Mouse (Mus musculus): ENCODE data around the gene Mrpl14. TPM values are rescaled to one million over a fixed set of nuclear protein-coding genes. Genes with fewer than 3 reads are reported as not detected.

Gene Mrpl14
- polyA plus RNA-seq, 1 experiment from 2014 or later = 163 TPM

DNA sequence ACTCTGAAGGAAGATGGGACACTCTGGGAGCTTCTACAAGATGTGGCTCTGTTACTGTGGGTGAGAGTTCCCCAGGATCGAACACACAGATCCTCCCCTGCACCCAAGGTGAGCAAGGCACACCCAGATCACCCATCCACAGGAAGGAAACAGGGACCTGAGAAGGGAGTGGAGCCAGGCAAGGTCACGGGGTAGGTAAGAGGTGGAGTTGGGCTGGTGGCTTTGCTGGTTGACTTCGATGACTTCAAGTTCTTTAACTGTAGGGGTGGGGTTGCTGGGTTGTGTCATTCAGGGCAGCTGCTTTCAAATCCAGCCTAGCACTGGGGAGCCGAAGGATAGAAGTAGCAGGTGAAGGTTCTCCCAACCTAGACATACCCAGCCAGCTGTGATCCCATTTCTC is 3.3 kb upstream of the Mrpl14 start:
- peak; percentile 58 for ATAC-seq (ENCODE audit: low FRiP score, low TSS enrichment)
- WGBS = 53% methylated on average over 4 of the region's 4 CpGs
- peaks cover 5% of the 10 kb centered on the region; the same call in 1 of the 2 replicates for H3K36me3 ChIP-seq (ENCODE audit: control insufficient read depth, insufficient read depth, low read length)
- H3K4me3 ChIP-seq (ENCODE audit: low read depth, low read length) = no peak overlapping the region
- peaks cover 4% of the 10 kb centered on the region for H3K4me1 ChIP-seq (replicated peaks; ENCODE audit: control insufficient read depth, insufficient read depth)
- no peaks in the 10 kb centered on the region for H3K9me3 ChIP-seq (ENCODE audit: control insufficient read depth, low read length)
- no peak overlapping the region for H3K4me2 ChIP-seq (replicated peaks; ENCODE audit: low read depth)
- TF ChIP-seq CTCF (IDR thresholded peaks at IDR 0.05; ENCODE audit: low read depth) (no peak), EP300 (optimal IDR thresholded peaks at IDR 0.05) (no peak)
- DNase-seq (ENCODE audit: low spot score) = no peak
- no peak overlapping the region for H3K27ac ChIP-seq (replicated peaks)
- no peaks in the 10 kb centered on the region for H3K27me3 ChIP-seq (ENCODE audit: control insufficient read depth, insufficient read depth, low read length)
- H3K9ac ChIP-seq (ENCODE audit: low read length) = no peak overlapping the region

DNA sequence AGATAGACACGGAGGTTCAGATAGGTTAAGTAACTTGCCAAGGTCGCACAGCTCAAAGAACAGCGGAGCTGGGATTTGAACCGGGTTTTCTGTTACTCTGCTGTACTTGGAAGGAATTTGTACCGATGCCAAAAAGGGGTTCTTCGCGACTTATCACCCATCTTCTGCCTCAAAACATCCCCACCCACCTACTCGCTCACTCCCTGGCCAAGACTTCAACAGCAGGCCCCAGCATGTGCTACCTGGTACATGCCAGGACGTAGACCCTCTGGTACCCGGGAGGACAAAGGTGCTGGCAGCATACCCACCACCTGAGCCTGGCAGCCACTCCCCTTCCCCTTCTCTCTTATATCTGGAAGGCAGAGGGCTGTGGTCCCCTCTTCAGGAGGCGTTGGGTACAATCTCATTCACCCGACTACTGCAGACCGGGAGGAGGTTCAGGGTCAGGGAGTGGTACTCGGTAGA is 1.4 kb upstream of the Mrpl14 start:
- no peak for TF ChIP-seq EP300 (optimal IDR thresholded peaks at IDR 0.05)
- TF ChIP-seq CTCF (IDR thresholded peaks at IDR 0.05; ENCODE audit: low read depth) = no peak
- WGBS = 29% methylated on average over 14 of the region's 14 CpGs
- H3K27ac ChIP-seq (replicated peaks) = peak overlapping the region; percentile 90
- no peak; the same call in 1 of the 2 replicates for ATAC-seq (ENCODE audit: low FRiP score, low TSS enrichment)
- H3K4me2 ChIP-seq (replicated peaks; ENCODE audit: low read depth) = peak overlapping the region; percentile 88
- DNase-seq (ENCODE audit: low spot score) = no peak
- H3K4me1 ChIP-seq (replicated peaks; ENCODE audit: control insufficient read depth, insufficient read depth) = peaks cover 4% of the 10 kb centered on the region
- peak overlapping the region; percentile 93 for H3K4me3 ChIP-seq (ENCODE audit: low read depth, low read length)
- H3K9ac ChIP-seq (ENCODE audit: low read length) = peak overlapping the region; percentile 91
- no peaks in the 10 kb centered on the region for H3K9me3 ChIP-seq (ENCODE audit: control insufficient read depth, low read length)
- no peaks in the 10 kb centered on the region for H3K36me3 ChIP-seq (ENCODE audit: control insufficient read depth, insufficient read depth, low read length)
- no peaks in the 10 kb centered on the region for H3K27me3 ChIP-seq (ENCODE audit: control insufficient read depth, insufficient read depth, low read length)

GRCm38 (mm10) chr17:45685171-45686092 is 690 bp upstream of the Mrpl14 start:
- under 1% methylated on average over 55 of the region's 58 CpGs for WGBS
- TF ChIP-seq EP300 (optimal IDR thresholded peaks at IDR 0.05) (no peak), CTCF (IDR thresholded peaks at IDR 0.05; ENCODE audit: low read depth) (no peak)
- H3K36me3 ChIP-seq (ENCODE audit: control insufficient read depth, insufficient read depth, low read length) = no peaks in the 10 kb centered on the region
- ATAC-seq (ENCODE audit: low FRiP score, low TSS enrichment) (peak; percentile 39), DNase-seq (ENCODE audit: low spot score) (peak; percentile 56)
- no peaks in the 10 kb centered on the region for H3K9me3 ChIP-seq (ENCODE audit: control insufficient read depth, low read length)
- peak overlapping the region; percentile 93 for H3K4me3 ChIP-seq (ENCODE audit: low read depth, low read length)
- H3K27me3 ChIP-seq (ENCODE audit: control insufficient read depth, insufficient read depth, low read length) = no peaks in the 10 kb centered on the region
- H3K4me2 ChIP-seq (replicated peaks; ENCODE audit: low read depth) = peak overlapping the region; percentile 88
- H3K27ac ChIP-seq (replicated peaks) = peak overlapping the region; percentile 90
- peak overlapping the region; percentile 91 for H3K9ac ChIP-seq (ENCODE audit: low read length)
- peaks cover 4% of the 10 kb centered on the region for H3K4me1 ChIP-seq (replicated peaks; ENCODE audit: control insufficient read depth, insufficient read depth)

DNA sequence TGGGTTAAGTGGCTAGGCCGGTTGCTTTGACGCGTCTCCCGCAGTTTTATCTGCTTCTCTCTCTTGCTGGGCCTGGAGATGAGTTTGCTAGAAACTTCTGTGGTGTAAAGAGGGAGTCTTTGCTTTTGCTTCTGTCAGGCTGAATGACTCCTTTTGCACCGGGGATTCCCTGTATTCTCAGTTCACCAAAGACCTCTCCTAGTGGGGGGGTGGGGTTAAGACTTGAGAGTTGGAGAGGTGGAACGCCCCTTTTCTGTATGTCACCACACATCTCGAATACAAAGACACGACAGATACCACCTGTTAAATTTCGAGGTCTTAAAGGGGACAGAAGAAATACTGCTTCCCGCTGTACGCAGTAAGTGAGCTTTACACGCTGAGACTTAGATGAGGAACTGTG is 594 bp downstream of the Mrpl14 start, which contains the start of gene Tmem63b:
TSS of gene Tmem63b (minus strand) at position 190 of the 400 bp plus-strand sequence.
- ATAC-seq (ENCODE audit: low FRiP score, low TSS enrichment) (no peak), DNase-seq (ENCODE audit: low spot score) (no peak)
- H3K4me3 ChIP-seq (ENCODE audit: low read depth, low read length) = peak within 1 kb of the TSS; percentile 93
- peaks cover 4% of the 10 kb centered on the region; the same call in 1 of the 2 replicates for H3K4me1 ChIP-seq (replicated peaks; ENCODE audit: control insufficient read depth, insufficient read depth)
- peak within 1 kb of the TSS; percentile 88 for H3K4me2 ChIP-seq (replicated peaks; ENCODE audit: low read depth)
- no peaks in the 10 kb centered on the region for H3K27me3 ChIP-seq (ENCODE audit: control insufficient read depth, insufficient read depth, low read length)
- peak within 1 kb of the TSS; percentile 90 for H3K27ac ChIP-seq (replicated peaks)
- H3K36me3 ChIP-seq (ENCODE audit: control insufficient read depth, insufficient read depth, low read length) = no peaks in the 10 kb centered on the region
- TF ChIP-seq EP300 (optimal IDR thresholded peaks at IDR 0.05) = no peak
- no peak for TF ChIP-seq CTCF (IDR thresholded peaks at IDR 0.05; ENCODE audit: low read depth)
- H3K9me3 ChIP-seq (ENCODE audit: control insufficient read depth, low read length) = no peaks in the 10 kb centered on the region
- WGBS = 2% methylated on average over 12 of the region's 12 CpGs
- peak within 1 kb of the TSS; percentile 91 for H3K9ac ChIP-seq (ENCODE audit: low read length)

GRCm38 (mm10) chr17:45689120-45689519 is 3.0 kb downstream of the Mrpl14 start:
- no peaks in the 10 kb centered on the region for H3K36me3 ChIP-seq (ENCODE audit: control insufficient read depth, insufficient read depth, low read length)
- TF ChIP-seq CTCF (IDR thresholded peaks at IDR 0.05; ENCODE audit: low read depth) = no peak
- TF ChIP-seq EP300 (optimal IDR thresholded peaks at IDR 0.05) = no peak
- DNase-seq (ENCODE audit: low spot score) (no peak), ATAC-seq (ENCODE audit: low FRiP score, low TSS enrichment) (no peak)
- H3K9me3 ChIP-seq (ENCODE audit: control insufficient read depth, low read length) = no peaks in the 10 kb centered on the region
- WGBS = 49% methylated on average over 9 of the region's 9 CpGs
- peak overlapping the region; percentile 24 for H3K27ac ChIP-seq (replicated peaks)
- H3K4me2 ChIP-seq (replicated peaks; ENCODE audit: low read depth) = no peak overlapping the region
- no peak overlapping the region for H3K4me3 ChIP-seq (ENCODE audit: low read depth, low read length)
- no peaks in the 10 kb centered on the region for H3K27me3 ChIP-seq (ENCODE audit: control insufficient read depth, insufficient read depth, low read length)
- H3K9ac ChIP-seq (ENCODE audit: low read length) = no peak overlapping the region
- H3K4me1 ChIP-seq (replicated peaks; ENCODE audit: control insufficient read depth, insufficient read depth) = peaks cover 4% of the 10 kb centered on the region; the same call in 1 of the 2 replicates

GRCm38 (mm10) chr17:45690044-45690443 is 3.9 kb downstream of the Mrpl14 start:
- Histone ChIP-seq H3K27me3 (ENCODE audit: control insufficient read depth, insufficient read depth, low read length) (no peaks in the 10 kb centered on the region), H3K4me1 (replicated peaks; ENCODE audit: control insufficient read depth, insufficient read depth) (no peaks in the 10 kb centered on the region; the same call in 1 of the 2 replicates), H3K27ac (replicated peaks) (no peak overlapping the region), H3K4me2 (replicated peaks; ENCODE audit: low read depth) (no peak overlapping the region), H3K36me3 (ENCODE audit: control insufficient read depth, insufficient read depth, low read length) (no peaks in the 10 kb centered on the region), H3K9ac (ENCODE audit: low read length) (no peak overlapping the region), H3K4me3 (ENCODE audit: low read depth, low read length) (no peak overlapping the region), H3K9me3 (ENCODE audit: control insufficient read depth, low read length) (no peaks in the 10 kb centered on the region)
- TF ChIP-seq CTCF (IDR thresholded peaks at IDR 0.05; ENCODE audit: low read depth) = no peak
- TF ChIP-seq EP300 (optimal IDR thresholded peaks at IDR 0.05) = no peak
- DNase-seq (ENCODE audit: low spot score) (no peak), ATAC-seq (ENCODE audit: low FRiP score, low TSS enrichment) (no peak)
- WGBS = 73% methylated on average over 4 of the region's 4 CpGs
